Mouse (Mus musculus) bone marrow macrophage, adult 2 months (primary cell): ENCODE measurements around the gene Il22ra2.

Experiments used
- CTCF ChIP-seq: IDR thresholded peaks from 2 replicates; pipeline ENCODE4 v1.5.1; 2012; ENCODE audit warnings: low read depth, mild to moderate bottlenecking, low read length, moderate library complexity
- POLR2A ChIP-seq: IDR thresholded peaks from 2 replicates; pipeline ENCODE4 v1.6.1; 2012; ENCODE audit warnings: mild to moderate bottlenecking, low read depth, low read length, borderline replicate concordance

DNA sequence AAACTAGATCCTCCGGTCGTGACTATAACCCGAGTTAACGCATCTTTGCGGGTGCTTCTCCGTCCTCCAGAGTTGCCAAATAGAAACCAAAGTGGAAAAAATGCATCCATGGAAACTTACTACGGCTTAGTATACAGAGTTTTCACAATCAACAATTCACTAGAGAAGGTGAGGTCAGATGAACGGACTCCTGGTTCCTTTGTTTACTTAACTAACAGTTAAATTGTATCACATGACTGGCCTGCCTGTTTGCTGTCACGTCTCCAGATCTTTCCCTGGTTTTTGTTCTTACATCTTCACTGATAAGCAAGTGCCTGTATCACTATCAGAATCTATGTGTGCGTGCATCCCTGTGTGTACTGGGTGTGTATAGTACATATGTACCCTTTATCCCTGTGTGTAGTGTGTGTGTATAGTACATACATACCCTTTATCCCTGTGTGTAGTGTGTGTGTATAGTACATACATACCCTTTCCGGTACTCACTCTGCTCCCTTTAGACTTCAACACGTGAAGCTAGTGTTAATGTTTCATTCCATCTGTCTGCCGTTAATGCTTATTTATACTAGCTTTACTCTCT, 9.9 kb downstream of the Il22ra2 start:
- TF ChIP-seq CTCF, result no peak
- no peak for TF ChIP-seq POLR2A
